Mouse (Mus musculus) heart, postnatal 0 days (tissue): Measurements from ENCODE around the gene Lrwd1. TPM values are rescaled to one million over a fixed set of nuclear protein-coding genes. Genes with fewer than 3 reads are reported as not detected.
A peak's percentile ranks its signal among the peaks of the same experiment; 100 is the strongest.

ENCODE experiments used
- ATAC-seq: fragments of 200-750 bp; cut with Nextera tagmentation; 2 replicates; pipeline ENCODE4 v1.8.0; 2017; ENCODE audit warnings: low read depth, moderate number of reproducible peaks, moderate library complexity; ENCODE audit not compliant: insufficient read depth
- DNase-seq: peaks from one replicate; pipeline ENCODE4 v3.0.0-alpha.2; 2016; ENCODE audit warnings: low spot score
- H3K27ac ChIP-seq: fragments of 300-500 bp; sonication (generic); 2 replicates; pipeline ENCODE4 v1.5.1; 2014; ENCODE audit warnings: low read depth, mild to moderate bottlenecking
- H3K27me3 ChIP-seq: fragments of 300-500 bp; sonication (generic); 2 replicates; pipeline ENCODE4 v1.6.1; 2014; ENCODE audit warnings: low read length, mixed read lengths; ENCODE audit not compliant: control insufficient read depth, insufficient read depth
- H3K36me3 ChIP-seq: fragments of 300-500 bp; sonication (generic); replicated peaks from 2 replicates; pipeline ENCODE4 v1.6.1; 2014; ENCODE audit warnings: low read length, mixed read lengths; ENCODE audit not compliant: control insufficient read depth, insufficient read depth
- H3K4me1 ChIP-seq: fragments of 300-500 bp; sonication (generic); 2 replicates; pipeline ENCODE4 v1.6.1; 2014; ENCODE audit warnings: antibody characterized with exemption; ENCODE audit not compliant: control insufficient read depth, insufficient read depth
- H3K4me2 ChIP-seq: fragments of 300-500 bp; sonication (generic); 2 replicates; pipeline ENCODE4 v1.6.1; 2014; ENCODE audit warnings: low read depth, mild to moderate bottlenecking, low read length, moderate library complexity
- H3K4me3 ChIP-seq: fragments of 300-500 bp; sonication (generic); 2 replicates; pipeline ENCODE4 v1.5.1; 2014; ENCODE audit warnings: low read depth, low read length
- H3K9ac ChIP-seq: fragments of 300-500 bp; sonication (generic); replicated peaks from 2 replicates; pipeline ENCODE4 v1.6.1; 2014; ENCODE audit warnings: low read depth, low read length, mixed read lengths
- H3K9me3 ChIP-seq: fragments of 300-500 bp; sonication (generic); replicated peaks from 2 replicates; pipeline ENCODE4 v1.6.1; 2016; ENCODE audit warnings: low read length; ENCODE audit not compliant: control insufficient read depth
- CTCF ChIP-seq: IDR thresholded peaks from 2 replicates; pipeline ENCODE4 v1.5.1; 2016; ENCODE audit warnings: antibody characterized with exemption, control low read depth, low read depth
- EP300 ChIP-seq: IDR thresholded peaks from 2 replicates; pipeline ENCODE4 v1.6.1; 2016; ENCODE audit warnings: antibody characterized with exemption, low read depth
- WGBS: fragments of 180-500 bp; shearing (Covaris S2); extraction: QIAGEN DNeasy Blood & Tissue Kit; methylation state at CpG from one replicate; pipeline ENCODE4 v1.1.7; 2014; 5-methylcytosine and 5-hydroxymethylcytosine counted together
- polyA plus RNA-seq: library from polyadenylated mRNA; unstranded; fragments of >200 nt; fragmentation: Nextera tagmentation; extraction: Ambion mirVana; gene quantifications from 2 replicates; pipeline ENCODE4 v1.2.1, GENCODE M21; 2015
- total RNA-seq: library from RNA; depleted of rRNA; stranded (reverse); fragments of >200 nt; gene quantifications from 2 replicates; pipeline ENCODE4 v1.2.3, GENCODE M21; 2014; ENCODE audit warnings: low replicate concordance

Lrwd1 gene
- total and polyA plus RNA-seq, 2 experiments from 2014 or later: 10.0 to 20.9 TPM

DNA sequence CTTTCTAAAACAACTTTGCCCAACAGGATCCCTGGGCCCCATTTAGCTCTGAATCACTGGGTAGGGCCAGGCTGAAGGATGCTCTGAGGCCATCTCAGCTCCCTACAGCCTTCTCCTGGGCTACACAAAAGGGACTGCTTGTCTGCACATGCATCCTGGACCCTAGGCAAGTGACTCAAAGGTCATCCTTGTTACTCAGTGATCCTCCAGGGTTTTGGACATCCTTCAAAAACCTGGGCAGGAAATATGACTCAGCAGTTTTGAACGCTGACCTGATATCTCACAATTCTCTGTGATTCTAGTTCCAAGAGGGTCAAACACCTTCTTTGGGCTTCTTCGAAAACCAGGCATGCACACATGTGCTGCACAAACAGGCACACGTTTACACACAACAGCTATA is 26.8 kb downstream of the Lrwd1 start:
- TF ChIP-seq CTCF: no peak
- no peak for TF ChIP-seq EP300
- no peak for ATAC-seq
- H3K36me3 ChIP-seq: no peaks in the 10 kb centered on the region
- H3K9me3 ChIP-seq: peaks cover 5% of the 10 kb centered on the region; the same call in 1 of the 2 replicates
- no peak overlapping the region for H3K9ac ChIP-seq
- H3K27ac ChIP-seq: no peak overlapping the region
- no peak overlapping the region for H3K4me2 ChIP-seq
- no peak overlapping the region for H3K4me3 ChIP-seq
- 50% methylated on average over 3 of the region's 3 CpGs for WGBS
- H3K4me1 ChIP-seq: no peaks in the 10 kb centered on the region
- no peaks in the 10 kb centered on the region for H3K27me3 ChIP-seq
- no peak for DNase-seq

DNA sequence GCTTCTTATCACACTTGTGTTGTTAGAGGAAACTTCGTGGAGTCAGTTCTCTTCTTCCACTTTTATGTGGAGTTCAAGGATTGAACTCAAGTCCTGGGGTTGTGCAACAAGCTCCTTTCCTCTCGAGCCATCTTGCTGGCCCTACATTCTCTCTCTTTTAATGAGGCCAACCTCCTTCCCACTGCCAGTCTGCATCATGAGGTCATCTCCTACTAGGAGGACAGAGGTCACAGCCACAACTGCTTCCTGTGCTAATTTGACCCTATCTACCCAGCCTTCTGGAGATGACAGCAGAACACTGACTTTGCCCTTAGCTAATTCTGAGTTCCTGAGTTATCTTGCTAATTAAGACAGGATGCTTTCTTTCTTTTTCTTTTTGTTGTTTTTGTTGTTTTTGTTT is 27.4 kb downstream of the Lrwd1 start:
- H3K4me3 ChIP-seq: no peak overlapping the region
- no peak overlapping the region for H3K4me2 ChIP-seq
- H3K27me3 ChIP-seq: no peaks in the 10 kb centered on the region
- ATAC-seq (no peak), DNase-seq (no peak)
- no peak for TF ChIP-seq CTCF
- no peak for TF ChIP-seq EP300
- peaks cover 5% of the 10 kb centered on the region; the same call in 1 of the 2 replicates for H3K9me3 ChIP-seq
- WGBS: 38% methylated on average over 2 of the region's 2 CpGs
- no peak overlapping the region for H3K9ac ChIP-seq
- no peaks in the 10 kb centered on the region for H3K36me3 ChIP-seq
- no peak overlapping the region for H3K27ac ChIP-seq
- H3K4me1 ChIP-seq: no peaks in the 10 kb centered on the region

DNA sequence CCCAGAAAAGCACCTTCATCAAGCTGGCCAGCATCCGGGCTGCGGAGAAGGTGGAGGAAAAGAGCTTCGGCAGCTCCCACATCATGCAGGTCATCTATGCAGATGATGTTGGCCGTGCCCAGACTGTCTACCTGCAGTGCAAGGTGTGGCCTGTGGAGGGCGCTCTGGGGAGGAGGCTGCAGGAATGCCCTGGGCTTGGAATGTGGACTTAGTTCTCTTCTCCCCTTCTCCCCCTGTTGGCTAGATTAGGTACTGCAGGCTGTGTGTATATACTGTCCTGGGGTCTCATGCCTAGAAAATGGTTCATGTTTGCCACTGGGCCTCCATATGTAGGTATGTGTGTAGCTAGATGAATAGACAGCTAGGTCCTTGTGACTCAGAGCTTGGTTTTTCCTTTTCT is 31.4 kb downstream of the Lrwd1 start:
- Histone ChIP-seq H3K9me3 (peaks cover 5% of the 10 kb centered on the region; the same call in 1 of the 2 replicates), H3K4me2 (no peak overlapping the region), H3K9ac (no peak overlapping the region), H3K4me3 (no peak overlapping the region), H3K36me3 (no peaks in the 10 kb centered on the region), H3K4me1 (peaks cover 4% of the 10 kb centered on the region; the same call in 1 of the 2 replicates), H3K27me3 (0 out of 2 replicates have a peak, but pooled peaks cover 3% of the 10 kb centered on the region), H3K27ac (no peak overlapping the region)
- ATAC-seq (no peak), DNase-seq (no peak)
- WGBS: 93% methylated on average over 5 of the region's 5 CpGs
- TF ChIP-seq CTCF: peak; percentile 23; the same call in 1 of the 2 replicates
- TF ChIP-seq EP300: no peak

DNA sequence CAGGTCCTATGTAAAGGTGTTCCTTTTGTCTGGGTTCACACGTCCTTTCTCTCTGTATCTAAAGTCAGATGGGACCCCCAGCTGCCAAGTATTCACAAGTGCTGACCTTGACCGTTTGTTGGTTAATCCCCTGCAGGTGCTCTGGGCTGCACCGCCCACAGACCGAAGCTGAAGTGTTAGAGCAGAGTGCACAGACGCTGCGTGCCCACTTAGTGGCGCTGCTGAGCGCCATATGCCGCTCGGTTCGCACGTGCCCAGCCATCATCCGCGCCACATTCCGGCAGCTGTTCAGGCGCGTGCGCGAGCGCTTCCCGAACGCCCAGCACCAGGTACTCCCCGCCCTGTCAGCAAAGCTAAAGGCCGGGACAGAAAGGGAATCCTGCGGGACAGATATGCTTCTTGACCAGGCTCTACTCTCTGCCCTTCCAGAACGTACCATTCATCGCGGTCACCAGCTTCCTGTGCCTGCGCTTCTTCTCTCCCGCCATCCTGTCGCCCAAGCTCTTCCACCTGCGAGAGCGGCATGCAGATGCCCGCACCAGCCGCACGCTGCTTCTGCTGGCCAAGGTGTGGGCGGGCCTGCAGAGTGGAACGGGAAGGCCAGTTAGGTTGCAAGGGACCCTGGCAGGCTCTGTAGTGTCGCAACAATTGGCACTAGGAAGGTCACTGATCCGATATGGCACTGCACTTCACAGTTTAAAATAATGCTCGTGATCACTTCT is 33.6 kb downstream of the Lrwd1 start:
- H3K9me3 ChIP-seq: peaks cover 5% of the 10 kb centered on the region; the same call in 1 of the 2 replicates
- peak; percentile 73 for DNase-seq
- H3K27ac ChIP-seq: no peak overlapping the region
- no peaks in the 10 kb centered on the region for H3K36me3 ChIP-seq
- peak overlapping the region; percentile 51 for H3K4me2 ChIP-seq
- H3K27me3 ChIP-seq: 0 out of 2 replicates have a peak, but pooled peaks cover 3% of the 10 kb centered on the region
- H3K9ac ChIP-seq: no peak overlapping the region
- TF ChIP-seq EP300 (no peak), CTCF (peak; percentile 81)
- peak; percentile 87 for ATAC-seq
- H3K4me1 ChIP-seq: peaks cover 4% of the 10 kb centered on the region; the same call in 1 of the 2 replicates
- H3K4me3 ChIP-seq: peak overlapping the region; percentile 17; the same call in 1 of the 2 replicates
- WGBS: 5% methylated on average over 41 of the region's 41 CpGs

DNA sequence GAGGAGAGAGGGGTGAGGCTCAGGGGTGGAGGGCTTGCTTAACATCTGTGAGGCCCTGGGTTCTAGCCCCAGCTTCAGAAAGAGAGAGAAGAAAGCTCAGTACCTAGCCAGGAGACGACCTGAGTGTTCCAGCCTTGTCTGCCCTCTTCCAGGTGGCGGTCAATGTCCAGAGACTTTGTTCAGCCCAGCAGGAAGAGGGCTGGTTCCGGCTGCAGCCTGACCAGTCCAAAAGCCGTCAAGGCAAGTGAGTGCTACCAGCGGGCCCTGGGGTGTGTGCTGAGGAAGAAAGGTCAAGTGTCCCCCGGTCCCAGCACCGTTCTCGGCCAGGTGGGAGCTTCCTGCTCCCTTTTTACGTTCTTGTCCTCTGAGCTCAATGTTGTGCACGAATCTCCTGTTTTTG is 37.3 kb downstream of the Lrwd1 start:
- DNase-seq (no peak), ATAC-seq (no peak)
- Histone ChIP-seq H3K27ac (no peak overlapping the region), H3K9ac (0 out of 2 replicates have a peak overlapping the region, but pooled peaks have one; percentile 5), H3K9me3 (no peaks in the 10 kb centered on the region), H3K4me3 (no peak overlapping the region), H3K4me1 (peaks cover 4% of the 10 kb centered on the region; the same call in 1 of the 2 replicates), H3K27me3 (0 out of 2 replicates have a peak, but pooled peaks cover 3% of the 10 kb centered on the region), H3K4me2 (no peak overlapping the region), H3K36me3 (no peaks in the 10 kb centered on the region)
- 71% methylated on average over 10 of the region's 10 CpGs for WGBS
- TF ChIP-seq CTCF (no peak), EP300 (no peak)
